Mouse (Mus musculus) stomach, postnatal 0 days (tissue): ENCODE measurements around the gene Gm7361. TPM values are rescaled to one million over a fixed set of nuclear protein-coding genes. Genes with fewer than 3 reads are reported as not detected.

Experiments
- ATAC-seq: fragments of 200-750 bp; cut with Nextera tagmentation; 2 replicates; pipeline ENCODE4 v1.8.0; 2017; ENCODE audit not compliant: low FRiP score, low TSS enrichment
- DNase-seq: peaks from one replicate; pipeline ENCODE4 v3.0.0-alpha.2; 2016; ENCODE audit warnings: low spot score
- H3K27ac ChIP-seq: fragments of 300-500 bp; sonication (generic); replicated peaks from 2 replicates; pipeline ENCODE4 v1.5.1; 2014; ENCODE audit warnings: mild to moderate bottlenecking, control low read depth
- H3K27me3 ChIP-seq: fragments of 300-500 bp; sonication (generic); 2 replicates; pipeline ENCODE4 v1.6.1; 2014; ENCODE audit warnings: low read length; ENCODE audit not compliant: control insufficient read depth, insufficient read depth
- H3K36me3 ChIP-seq: fragments of 300-500 bp; sonication (generic); 2 replicates; pipeline ENCODE4 v1.6.1; 2014; ENCODE audit warnings: low read length, mixed read lengths; ENCODE audit not compliant: control insufficient read depth, insufficient read depth
- H3K4me1 ChIP-seq: fragments of 300-500 bp; sonication (generic); replicated peaks from 2 replicates; pipeline ENCODE4 v1.6.1; 2014; ENCODE audit warnings: antibody characterized with exemption; ENCODE audit not compliant: control insufficient read depth, insufficient read depth
- H3K4me2 ChIP-seq: fragments of 300-500 bp; sonication (generic); replicated peaks from 2 replicates; pipeline ENCODE4 v1.6.1; 2014; ENCODE audit warnings: low read depth, mild to moderate bottlenecking, control low read depth, moderate library complexity
- H3K4me3 ChIP-seq: fragments of 300-500 bp; sonication (generic); 2 replicates; pipeline ENCODE4 v1.5.1; 2014; ENCODE audit warnings: low read depth, low read length, control low read depth
- H3K9ac ChIP-seq: fragments of 300-500 bp; sonication (generic); 2 replicates; pipeline ENCODE4 v1.6.1; 2014; ENCODE audit warnings: mild to moderate bottlenecking, low read length, control low read depth, mixed read lengths
- H3K9me3 ChIP-seq: fragments of 300-500 bp; sonication (generic); 2 replicates; pipeline ENCODE4 v1.6.1; 2016; ENCODE audit warnings: low read length; ENCODE audit not compliant: control insufficient read depth
- CTCF ChIP-seq: IDR thresholded peaks from 2 replicates; pipeline ENCODE4 v1.5.1; 2016; ENCODE audit warnings: antibody characterized with exemption, low read depth, mild to moderate bottlenecking, moderate library complexity
- EP300 ChIP-seq: optimal IDR thresholded peaks from 2 replicates; pipeline ENCODE3; 2016; ENCODE audit warnings: antibody characterized with exemption
- WGBS: fragments of 180-500 bp; shearing (Covaris S2); extraction: QIAGEN DNeasy Blood & Tissue Kit; methylation state at CpG from one replicate; pipeline ENCODE4 v1.1.7; 2014; 5-methylcytosine and 5-hydroxymethylcytosine counted together
- polyA plus RNA-seq: library from polyadenylated mRNA; unstranded; fragments of >200 nt; fragmentation: Nextera tagmentation; extraction: Ambion mirVana; gene quantifications from 2 replicates; pipeline ENCODE4 v1.2.1, GENCODE M21; 2015

Gene Gm7361
- polyA plus RNA-seq, 1 experiment from 2014 or later: not detected

DNA sequence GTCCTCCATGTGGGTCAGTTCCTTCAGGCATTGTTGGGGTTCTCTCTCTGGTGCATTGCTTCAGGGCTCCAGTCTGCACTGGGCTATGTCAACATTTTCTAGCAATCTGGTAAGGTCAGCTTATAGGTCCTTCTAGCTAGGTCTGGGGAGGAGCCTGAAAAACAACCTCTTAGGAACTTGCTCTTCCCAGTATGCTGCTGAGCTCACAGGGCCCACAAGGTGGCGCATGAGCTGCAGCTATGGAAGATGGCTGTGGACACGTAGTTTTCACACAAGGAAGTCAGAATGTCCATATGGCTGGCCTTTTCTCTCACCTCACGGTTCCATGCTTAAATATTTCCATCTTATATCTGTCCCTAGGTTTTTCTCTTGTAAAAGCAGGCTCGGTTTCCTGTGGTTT, 24.8 kb downstream of the Gm7361 start:
- WGBS: 5% methylated on average over 4 of the region's 4 CpGs
- H3K27ac ChIP-seq: no peak overlapping the region

DNA sequence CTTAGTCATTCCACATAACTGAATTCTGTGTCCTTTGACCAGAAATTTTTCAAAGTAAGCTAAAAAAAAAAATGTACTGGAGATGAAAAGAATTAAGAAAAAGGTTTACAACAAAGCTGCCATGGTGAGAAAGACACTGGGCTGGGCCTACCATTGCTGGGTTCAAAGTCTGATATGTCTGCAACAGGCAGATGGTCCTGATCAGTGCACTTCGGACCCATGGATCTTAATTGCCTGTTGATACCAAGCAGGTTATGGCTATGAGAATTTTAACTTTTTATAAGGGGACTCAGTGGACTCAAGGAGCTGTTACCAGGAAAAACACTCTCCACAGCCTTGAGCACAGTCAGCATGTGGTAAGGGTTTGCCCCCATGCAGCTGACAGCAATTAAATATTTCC, 25.9 kb downstream of the Gm7361 start:
- ATAC-seq: no peak
- H3K27me3 ChIP-seq: no peaks in the 10 kb centered on the region

More for the DNA sequence above, 24.8 kb downstream of the Gm7361 start:
- DNase-seq (peak; percentile 70), ATAC-seq (peak; percentile 61; the same call in 1 of the 2 replicates)
- Histone ChIP-seq H3K9ac (no peak overlapping the region), H3K27me3 (no peaks in the 10 kb centered on the region), H3K9me3 (no peaks in the 10 kb centered on the region), H3K4me2 (no peak overlapping the region), H3K4me1 (no peaks in the 10 kb centered on the region), H3K36me3 (no peaks in the 10 kb centered on the region), H3K4me3 (no peak overlapping the region)
- peak; percentile 83 for TF ChIP-seq CTCF
- no peak for TF ChIP-seq EP300

DNA sequence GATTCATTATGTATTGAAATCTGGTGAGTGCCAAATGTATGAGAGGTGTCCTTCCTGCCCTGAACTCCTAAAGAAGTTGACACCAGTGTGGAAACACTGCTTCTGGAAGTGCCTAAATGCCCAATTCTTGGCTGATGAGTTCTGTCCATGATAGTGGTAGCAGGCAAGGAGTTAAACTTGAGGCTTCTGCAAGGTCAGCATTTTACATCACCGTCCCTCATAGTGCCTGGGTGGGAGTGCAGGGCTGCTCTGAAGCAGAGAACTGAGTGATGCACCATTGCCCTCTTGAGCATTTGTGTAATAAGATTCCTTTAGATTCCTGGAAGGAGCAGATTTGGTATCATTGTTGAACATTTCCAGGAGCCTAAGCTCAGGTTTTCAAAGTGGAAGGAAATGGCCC, 34.1 kb downstream of the Gm7361 start:
- 45% methylated on average over 1 of the region's 1 CpGs for WGBS
- no peaks in the 10 kb centered on the region for H3K27me3 ChIP-seq
- H3K4me1 ChIP-seq: no peaks in the 10 kb centered on the region
- TF ChIP-seq EP300 (no peak), CTCF (no peak)
- H3K4me2 ChIP-seq: no peak overlapping the region
- no peaks in the 10 kb centered on the region for H3K36me3 ChIP-seq
- no peak overlapping the region for H3K27ac ChIP-seq
- ATAC-seq (no peak), DNase-seq (no peak)
- H3K9ac ChIP-seq: no peak overlapping the region
- H3K4me3 ChIP-seq: no peak overlapping the region
- H3K9me3 ChIP-seq: no peaks in the 10 kb centered on the region

More for the DNA sequence above, 25.9 kb downstream of the Gm7361 start:
- Histone ChIP-seq H3K4me3 (no peak overlapping the region), H3K4me1 (no peaks in the 10 kb centered on the region), H3K4me2 (no peak overlapping the region), H3K36me3 (no peaks in the 10 kb centered on the region), H3K9ac (no peak overlapping the region), H3K9me3 (no peaks in the 10 kb centered on the region), H3K27ac (no peak overlapping the region)
- TF ChIP-seq EP300 (no peak), CTCF (no peak)
- 82% methylated on average over 1 of the region's 1 CpGs for WGBS
- no peak for DNase-seq

DNA sequence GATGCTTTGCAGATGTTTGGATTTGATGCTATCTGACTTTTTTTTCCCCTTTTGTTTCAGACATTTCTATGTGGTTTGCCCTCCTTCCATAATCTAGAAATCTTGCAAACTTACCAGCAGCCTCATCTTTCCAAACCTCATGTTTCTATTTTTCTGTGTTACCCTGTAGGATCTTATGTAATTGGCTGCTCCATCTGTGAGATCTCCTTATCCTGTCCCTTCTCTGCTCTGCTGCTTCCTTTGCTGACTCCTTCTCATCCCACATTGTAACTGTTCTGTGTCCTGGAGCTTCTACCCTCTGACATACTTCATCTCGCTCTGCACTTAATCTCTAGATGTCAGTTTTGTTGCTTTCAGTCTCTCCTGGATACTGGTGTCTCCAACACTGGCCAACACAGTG, 35.8 kb downstream of the Gm7361 start:
- H3K9me3 ChIP-seq: no peaks in the 10 kb centered on the region
- no peak for DNase-seq

More for the DNA sequence above, 35.8 kb downstream of the Gm7361 start:
- H3K4me1 ChIP-seq: no peaks in the 10 kb centered on the region
- no peak overlapping the region for H3K9ac ChIP-seq
- H3K4me2 ChIP-seq: no peak overlapping the region
- H3K36me3 ChIP-seq: no peaks in the 10 kb centered on the region
- TF ChIP-seq EP300 (no peak), CTCF (no peak)
- no peak overlapping the region for H3K4me3 ChIP-seq
- WGBS: 52% methylated on average over 1 of the region's 1 CpGs
- H3K27ac ChIP-seq: no peak overlapping the region
- no peaks in the 10 kb centered on the region for H3K27me3 ChIP-seq
- no peak for ATAC-seq

Other genes with a start within 250 kb of the Gm7361 start
- not detected in 2 replicates for gene Gm5862, start 234.8 kb upstream of the Gm7361 start, polyA plus RNA-seq
- gene Speer4a, start 218.1 kb upstream of the Gm7361 start, polyA plus RNA-seq: 0.04 and 0.05 TPM in 2 replicates
- gene Gm7347, start 199.1 kb upstream of the Gm7361 start, polyA plus RNA-seq: not detected in 2 replicates
- not detected in 2 replicates for gene Gm10471, start 168.4 kb upstream of the Gm7361 start, polyA plus RNA-seq
- not detected in 2 replicates for gene 5031410I06Rik, start 152.3 kb upstream of the Gm7361 start, polyA plus RNA-seq
- 0.02 and 0.06 TPM in 2 replicates for gene Gm10220, start 136.3 kb upstream of the Gm7361 start, polyA plus RNA-seq